Mouse (Mus musculus) embryo, embryonic 11.5 days (tissue): ENCODE measurements around the gene Olfr474.
"Not testable (repeated sequence)": the region's sequence is repeated elsewhere in the genome, so short reads cannot be mapped to it uniquely, and the experiment has no call there.

ENCODE experiments used
- DNase-seq: peaks from one replicate; pipeline ENCODE4 v3.0.0-alpha.2; 2012; ENCODE audit warnings: low read depth, low spot score

Olfr474 gene

DNA sequence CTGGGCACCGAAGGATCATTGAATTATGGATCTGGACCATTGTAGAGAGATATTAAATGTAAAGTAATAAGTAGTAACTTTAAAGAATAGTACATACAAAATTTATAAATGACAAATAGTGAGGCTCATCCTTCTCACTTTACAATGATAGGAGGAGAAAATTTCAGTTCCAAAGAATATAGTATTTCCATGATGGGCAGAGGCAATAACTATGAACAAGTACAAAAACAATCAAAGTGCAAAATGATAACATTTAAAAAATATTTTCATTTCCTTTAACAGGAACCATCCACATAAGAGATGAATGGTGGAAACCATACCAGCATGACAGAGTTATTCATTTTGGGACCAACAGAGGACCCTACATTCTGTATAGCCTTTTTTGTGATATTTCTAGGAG, at the start of gene Olfr474:
Gene Olfr474 (plus strand): TSS at position 301 of the 400 bp plus-strand sequence.
- DNase-seq = no peak

DNA sequence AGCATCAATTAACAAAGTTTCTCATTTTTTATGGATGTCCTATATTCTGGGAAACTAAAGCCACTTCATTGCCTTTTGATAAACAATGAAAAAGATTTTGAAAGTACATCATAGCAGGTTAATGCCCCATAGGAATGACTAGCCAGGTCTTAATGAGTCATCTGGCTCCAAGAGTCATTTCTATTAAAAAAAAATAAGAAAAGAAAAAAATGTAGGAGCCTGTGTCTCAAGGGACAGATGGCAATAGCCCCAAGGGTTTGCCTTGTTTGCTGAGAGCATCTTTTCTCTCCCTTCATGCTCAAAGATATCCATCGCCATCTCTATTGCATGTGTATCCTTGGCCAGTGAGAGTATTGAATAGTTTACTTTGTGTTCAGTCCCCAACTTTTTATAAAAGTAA, 24.3 kb upstream of the Olfr474 start, which contains the start of gene Olfr473:
Gene Olfr473 (plus strand): TSS at position 301 of the 400 bp plus-strand sequence.
- no peak for DNase-seq

DNA sequence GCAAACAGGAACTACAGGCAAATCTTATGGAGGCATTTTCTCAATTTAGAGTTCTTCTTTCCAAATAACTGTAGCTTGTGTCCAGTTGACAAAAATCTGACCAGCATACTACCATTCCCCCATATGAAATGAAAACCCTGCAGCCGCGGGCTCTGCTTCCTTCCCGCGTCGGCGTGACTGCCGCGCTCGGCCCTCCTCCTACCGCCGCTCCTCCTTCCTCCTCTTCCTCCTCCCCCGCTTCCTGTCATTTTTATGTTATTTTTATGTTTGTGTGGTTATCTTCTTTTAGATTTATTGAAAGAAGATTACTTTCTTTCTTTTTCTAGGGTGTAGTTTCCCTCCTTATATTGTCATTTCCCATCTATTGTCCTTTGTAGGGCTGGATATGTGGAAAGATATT, 1.9 kb upstream of the Olfr474 start:
- DNase-seq = not testable (repeated sequence)

DNA sequence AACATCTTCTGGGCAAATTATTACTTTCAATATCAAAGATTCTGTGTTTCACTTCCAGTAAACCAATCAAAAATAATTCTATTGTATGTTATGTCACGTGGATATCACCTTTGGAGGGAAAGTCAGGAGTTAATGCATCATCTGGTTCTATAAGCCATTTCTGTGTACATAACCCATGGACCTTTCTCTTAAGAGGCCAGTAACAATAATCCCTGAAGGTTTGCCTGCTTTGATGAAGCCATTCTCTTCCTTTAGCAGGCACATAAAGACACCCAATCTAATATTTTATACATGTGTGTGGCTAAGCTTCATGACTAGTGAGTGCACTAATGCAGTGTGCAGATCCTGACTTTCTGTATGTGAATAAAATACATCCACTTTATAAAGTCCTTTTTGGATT, 10.1 kb downstream of the Olfr474 start, which contains the start of gene Olfr476:
Gene Olfr476 (plus strand): TSS at position 301 of the 400 bp plus-strand sequence.
- DNase-seq = no peak

DNA sequence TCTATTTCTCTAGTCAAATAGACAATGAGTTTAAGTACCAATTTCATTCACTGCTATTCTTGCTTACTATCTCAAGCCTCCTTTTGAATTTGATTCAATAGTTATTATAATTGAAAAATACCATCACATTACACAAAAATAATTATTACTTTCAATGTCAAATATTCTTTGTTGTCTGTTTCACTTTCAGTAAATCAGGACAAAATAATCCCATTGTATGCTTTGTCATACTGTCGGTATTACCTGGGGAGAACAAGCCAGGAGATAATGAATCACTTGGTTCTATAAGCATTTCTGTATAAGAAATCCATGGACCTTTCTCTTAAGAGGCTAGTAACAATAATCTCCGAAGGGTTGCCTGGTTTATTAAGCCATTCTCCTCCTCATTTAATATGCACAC, 31.9 kb downstream of the Olfr474 start, which contains the start of gene Olfr477:
Gene Olfr477 (plus strand): TSS at position 301 of the 400 bp plus-strand sequence.
- DNase-seq = no peak
